Mouse (Mus musculus) thymus, adult 2 months (tissue): ENCODE measurements around the gene Wdr46.

Source experiments
- CTCF ChIP-seq: fragments of 200-500 bp; IDR thresholded peaks from 2 replicates; pipeline ENCODE4 v1.5.1; 2012; ENCODE audit warnings: mild to moderate bottlenecking, control low read depth, low read length, moderate library complexity, borderline replicate concordance; ENCODE audit not compliant: control insufficient read depth, poor library complexity, insufficient read depth; ENCODE audit errors: extremely low read depth
- POLR2A ChIP-seq: fragments of 200-500 bp; IDR thresholded peaks from 2 replicates; pipeline ENCODE4 v1.6.1; 2012; ENCODE audit warnings: mild to moderate bottlenecking, low read length, control low read depth, moderate library complexity; ENCODE audit not compliant: control insufficient read depth, poor library complexity, insufficient read depth; ENCODE audit errors: extremely low read depth

GRCm38 (mm10) chr17:33962876-33963275 is 22.4 kb downstream of the Wdr46 start:
- TF ChIP-seq CTCF (no peak), POLR2A (no peak)
